Mouse (Mus musculus) megakaryocyte-erythroid progenitor cell, adult 5-6 weeks (primary cell): ENCODE results near the gene L1cam. TPM values are rescaled to one million over a fixed set of nuclear protein-coding genes. Genes with fewer than 3 reads are reported as not detected.

Experiments used
- ATAC-seq: replicated peaks from 2 replicates; pipeline ENCODE4 v1.8.0; 2016; ENCODE audit warnings: mild to moderate bottlenecking, inconsistent platforms; ENCODE audit not compliant: severe bottlenecking, poor library complexity, low FRiP score, low TSS enrichment
- total RNA-seq, 2 experiments: library from RNA; stranded (forward) in 1 of 2; stranded (reverse) in 1 of 2; fragments of 200-1000, 215-1000 nt in 1 of 2; fragments of >200 nt in 1 of 2; fragmentation: Nextera tagmentation in 1 of 2; gene quantifications; 2 replicates each; pipeline ENCODE4 v1.2.3; 2014 to 2017

The L1cam gene
- not detected in 2 replicates for total RNA-seq (2014; fragmentation: Nextera tagmentation)
- 0.15 and 2.0 TPM in 2 replicates for total RNA-seq (2017)

GRCm38 (mm10) chrX:73895719-73896118 lies at the start of gene L1cam:
TSS of gene L1cam (minus strand) at chrX:73896105.
- no peak for ATAC-seq

GRCm38 (mm10) chrX:73942294-73942693 lies 46.4 kb upstream of the L1cam start:
- peak; percentile 27 for ATAC-seq

- peak; percentile 74 for ATAC-seq
These were observed 46.0 kb upstream of the L1cam start for GRCm38 (mm10) chrX:73941860-73942259.

GRCm38 (mm10) chrX:73931871-73932270 lies 36.0 kb upstream of the L1cam start:
- ATAC-seq = no peak

GRCm38 (mm10) chrX:73930402-73931062 lies 34.6 kb upstream of the L1cam start, which contains the start of gene Renbp:
TSS of gene Renbp (minus strand) at chrX:73930850.
- ATAC-seq = peak; percentile 90

- ATAC-seq = no peak
These were observed 26.6 kb upstream of the L1cam start for GRCm38 (mm10) chrX:73922550-73922882.

- ATAC-seq = peak; percentile 99
These were observed 26.1 kb upstream of the L1cam start, which contains the start of the genes Arhgap4 and Naa10 for GRCm38 (mm10) chrX:73921823-73922549. TSS of gene Arhgap4 (minus strand) at chrX:73921870. TSS of gene Naa10 (minus strand) at chrX:73921944.

- no peak for ATAC-seq
These were observed 25.4 kb upstream of the L1cam start for GRCm38 (mm10) chrX:73921285-73921822.

- ATAC-seq = no peak
These were observed 22.7 kb upstream of the L1cam start for GRCm38 (mm10) chrX:73918631-73919030.

GRCm38 (mm10) chrX:73916945-73917344 lies 21.0 kb upstream of the L1cam start:
- ATAC-seq = no peak

- ATAC-seq = peak; percentile 98
These were observed 19.2 kb upstream of the L1cam start for GRCm38 (mm10) chrX:73914827-73915703.

GRCm38 (mm10) chrX:73911588-73911987 lies 15.7 kb upstream of the L1cam start:
- no peak for ATAC-seq

GRCm38 (mm10) chrX:73911156-73911555 lies 15.3 kb upstream of the L1cam start:
- ATAC-seq = no peak

GRCm38 (mm10) chrX:73910451-73910850 lies 14.5 kb upstream of the L1cam start:
- ATAC-seq = no peak

GRCm38 (mm10) chrX:73910049-73910448 lies 14.1 kb upstream of the L1cam start:
- no peak for ATAC-seq

GRCm38 (mm10) chrX:73897959-73898358 lies 2.1 kb upstream of the L1cam start:
- peak; percentile 77 for ATAC-seq

GRCm38 (mm10) chrX:73892833-73893232 lies 3.1 kb downstream of the L1cam start:
- ATAC-seq = no peak

GRCm38 (mm10) chrX:73891551-73892152 lies 4.3 kb downstream of the L1cam start, which contains the start of gene Avpr2:
TSS of gene Avpr2 (plus strand) at chrX:73892102.
- ATAC-seq = no peak

GRCm38 (mm10) chrX:73881463-73881862 lies 14.4 kb downstream of the L1cam start:
- no peak for ATAC-seq
